Mouse (Mus musculus) MEL (cell line): ENCODE measurements around the gene Xrcc1. TPM values are rescaled to one million over a fixed set of nuclear protein-coding genes. Genes with fewer than 3 reads are reported as not detected.

ENCODE experiments used
- DNase-seq: peaks from one replicate; pipeline ENCODE4 v3.0.0; 2011; ENCODE audit warnings: low read depth, low spot score
- H3K27ac ChIP-seq: 2 replicates; pipeline ENCODE4 v1.5.1; 2012; ENCODE audit warnings: low read depth, mild to moderate bottlenecking, control low read depth, low read length, moderate library complexity; ENCODE audit not compliant: control insufficient read depth
- H3K27me3 ChIP-seq, 2 experiments: fragments of 150-350 bp in 1 of 2; sonication (generic) in 1 of 2; 2 replicates each; pipeline ENCODE4 v1.6.1; 2012; ENCODE audit warnings: low read length in 2 of 2, mild to moderate bottlenecking in 2 of 2, improper control_type of control experiment in 1 of 2, moderate library complexity in 1 of 2; ENCODE audit not compliant: insufficient read depth in 2 of 2, control insufficient read depth in 1 of 2
- H3K36me3 ChIP-seq, 2 experiments: 2 replicates each; pipeline ENCODE4 v1.6.1; 2012 to 2014; ENCODE audit warnings: low read length in 2 of 2, improper control_type of control experiment in 1 of 2, inconsistent platforms in 1 of 2, mild to moderate bottlenecking in 1 of 2; ENCODE audit not compliant: insufficient read depth in 2 of 2, control insufficient read depth in 1 of 2
- H3K4me1 ChIP-seq, 2 experiments: fragments of 150-350 bp in 1 of 2; sonication (generic) in 1 of 2; 2 replicates each; pipeline ENCODE4 v1.6.1; 2012; ENCODE audit warnings: low read length in 2 of 2, improper control_type of control experiment in 1 of 2, mild to moderate bottlenecking in 1 of 2; ENCODE audit not compliant: insufficient read depth in 2 of 2, control insufficient read depth in 1 of 2
- H3K4me3 ChIP-seq, 2 experiments: fragments of 150-350 bp in 1 of 2; sonication (generic) in 1 of 2; 2 replicates each; pipeline ENCODE4 v1.5.1; 2012; ENCODE audit warnings: low read depth in 2 of 2, low read length in 2 of 2, mild to moderate bottlenecking in 2 of 2, moderate library complexity in 2 of 2, control low read depth in 1 of 2, improper control_type of control experiment in 1 of 2; ENCODE audit not compliant: control insufficient read depth in 1 of 2, insufficient read depth in 1 of 2
- H3K79me2 ChIP-seq: 2 replicates; pipeline ENCODE4 v1.6.1; 2012; ENCODE audit warnings: mild to moderate bottlenecking, low read length, moderate library complexity; ENCODE audit not compliant: control insufficient read depth, poor library complexity, insufficient read depth
- H3K9ac ChIP-seq: 2 replicates; pipeline ENCODE4 v1.6.1; 2012; ENCODE audit warnings: low read depth, mild to moderate bottlenecking, control low read depth, low read length, moderate library complexity; ENCODE audit not compliant: control insufficient read depth, poor library complexity, severe bottlenecking
- H3K9me3 ChIP-seq: fragments of 150-350 bp; sonication (generic); replicated peaks from 2 replicates; pipeline ENCODE4 v1.6.1; 2012; ENCODE audit warnings: mild to moderate bottlenecking, low read length, improper control_type of control experiment, moderate library complexity; ENCODE audit not compliant: insufficient read depth
- BHLHE40 ChIP-seq: IDR thresholded peaks from 2 replicates; pipeline ENCODE4 v1.6.1; 2012; ENCODE audit warnings: low read depth, mild to moderate bottlenecking, inconsistent platforms, low read length, improper control_type of control experiment, borderline replicate concordance
- CHD1 ChIP-seq: IDR thresholded peaks from 2 replicates; pipeline ENCODE4 v1.6.1; 2012; ENCODE audit warnings: low read depth, mild to moderate bottlenecking, inconsistent platforms, low read length, improper control_type of control experiment
- CHD2 ChIP-seq: IDR thresholded peaks from 2 replicates; pipeline ENCODE4 v1.6.1; 2011; ENCODE audit warnings: low read length, improper control_type of control experiment
- ELF1 ChIP-seq: IDR thresholded peaks from 2 replicates; pipeline ENCODE4 v1.6.1; 2014; ENCODE audit warnings: low read depth, mild to moderate bottlenecking, inconsistent platforms, low read length, improper control_type of control experiment, moderate library complexity
- EP300 ChIP-seq, 2 experiments: IDR thresholded peaks; 2 replicates each; pipeline ENCODE4 v1.6.1; 2011; ENCODE audit warnings: improper control_type of control experiment in 2 of 2, low read length in 2 of 2, low read depth in 1 of 2, mild to moderate bottlenecking in 1 of 2
- JUND ChIP-seq: IDR thresholded peaks from 2 replicates; pipeline ENCODE4 v1.6.1; 2011; ENCODE audit warnings: low read depth, mild to moderate bottlenecking, improper control_type of control experiment, low read length
- KAT2A ChIP-seq: conservative IDR thresholded peaks from 2 replicates; pipeline ENCODE4 v1.6.1; 2012; ENCODE audit warnings: low read depth, low read length, improper control_type of control experiment, inconsistent platforms
- MAFK ChIP-seq: IDR thresholded peaks from 2 replicates; pipeline ENCODE4 v1.6.1; 2011; ENCODE audit warnings: low read depth, mild to moderate bottlenecking, low read length, improper control_type of control experiment, borderline replicate concordance
- MAZ ChIP-seq: IDR thresholded peaks from 2 replicates; pipeline ENCODE4 v1.6.1; 2012; ENCODE audit warnings: low read depth, mild to moderate bottlenecking, inconsistent platforms, low read length, improper control_type of control experiment
- MEF2A ChIP-seq: IDR thresholded peaks from 2 replicates; pipeline ENCODE4 v1.6.1; 2014; ENCODE audit warnings: low read depth, mild to moderate bottlenecking, inconsistent platforms, low read length, improper control_type of control experiment; ENCODE audit not compliant: poor library complexity, insufficient replicate concordance, severe bottlenecking; ENCODE audit errors: extremely low read depth
- MXI1 ChIP-seq: IDR thresholded peaks from 2 replicates; pipeline ENCODE4 v1.6.1; 2011; ENCODE audit warnings: mild to moderate bottlenecking, low read depth, low read length, improper control_type of control experiment
- MYB ChIP-seq: IDR thresholded peaks from 2 replicates; pipeline ENCODE4 v1.6.1; 2011; ENCODE audit warnings: mild to moderate bottlenecking, low read depth, low read length, improper control_type of control experiment
- MYC ChIP-seq: IDR thresholded peaks from 2 replicates; pipeline ENCODE4 v1.6.1; 2011; ENCODE audit warnings: low read depth, mild to moderate bottlenecking, low read length, improper control_type of control experiment, moderate library complexity
- NELFE ChIP-seq: IDR thresholded peaks from 2 replicates; pipeline ENCODE4 v1.6.1; 2011; ENCODE audit warnings: low read depth, low read length, improper control_type of control experiment
- POLR2AphosphoS2 ChIP-seq: IDR thresholded peaks from 2 replicates; pipeline ENCODE4 v1.6.1; 2011; ENCODE audit warnings: low read length, improper control_type of control experiment
- POLR2AphosphoS5 ChIP-seq: IDR thresholded peaks from 2 replicates; pipeline ENCODE4 v1.6.1; 2012; ENCODE audit warnings: low read depth, borderline replicate concordance, mild to moderate bottlenecking, inconsistent platforms, low read length, moderate library complexity, mixed read lengths
- RCOR1 ChIP-seq: IDR thresholded peaks from 2 replicates; pipeline ENCODE4 v1.6.1; 2012; ENCODE audit warnings: low read depth, mild to moderate bottlenecking, inconsistent platforms, low read length, improper control_type of control experiment
- SIN3A ChIP-seq: IDR thresholded peaks from 2 replicates; pipeline ENCODE4 v1.6.1; 2012; ENCODE audit warnings: low read length, improper control_type of control experiment, inconsistent platforms
- SMC3 ChIP-seq: IDR thresholded peaks from 2 replicates; pipeline ENCODE4 v1.6.1; 2011; ENCODE audit warnings: low read depth, low read length, improper control_type of control experiment
- TAL1 ChIP-seq: IDR thresholded peaks from 2 replicates; pipeline ENCODE4 v1.6.1; 2012; ENCODE audit warnings: mild to moderate bottlenecking, inconsistent platforms, low read length, moderate library complexity, mixed read lengths
- TBP ChIP-seq: IDR thresholded peaks from 2 replicates; pipeline ENCODE4 v1.8.0; 2011; ENCODE audit warnings: low read depth, low read length, improper control_type of control experiment
- TCF12 ChIP-seq: IDR thresholded peaks from 2 replicates; pipeline ENCODE4 v1.6.1; 2014; ENCODE audit warnings: low read depth, mild to moderate bottlenecking, inconsistent platforms, low read length, improper control_type of control experiment, moderate library complexity
- UBTF ChIP-seq: IDR thresholded peaks from 2 replicates; pipeline ENCODE4 v1.6.1; 2012; ENCODE audit warnings: low read depth, mild to moderate bottlenecking, inconsistent platforms, low read length, improper control_type of control experiment, moderate library complexity, borderline replicate concordance; ENCODE audit not compliant: insufficient read depth
- USF1 ChIP-seq: IDR thresholded peaks from 2 replicates; pipeline ENCODE4 v1.6.1; 2014; ENCODE audit warnings: low read depth, mild to moderate bottlenecking, inconsistent platforms, low read length, improper control_type of control experiment, moderate library complexity
- USF2 ChIP-seq, 2 experiments: IDR thresholded peaks; 2 replicates each; pipeline ENCODE4 v1.6.1; 2011 to 2012; ENCODE audit warnings: improper control_type of control experiment in 2 of 2, low read length in 2 of 2, borderline replicate concordance in 1 of 2, inconsistent platforms in 1 of 2, low read depth in 1 of 2, mild to moderate bottlenecking in 1 of 2; ENCODE audit not compliant: insufficient read depth in 1 of 2
- ZC3H11A ChIP-seq: IDR thresholded peaks from 2 replicates; pipeline ENCODE4 v1.6.1; 2012; ENCODE audit warnings: low read depth, mild to moderate bottlenecking, inconsistent platforms, low read length, improper control_type of control experiment
- ZKSCAN1 ChIP-seq: IDR thresholded peaks from 2 replicates; pipeline ENCODE4 v1.6.1; 2012; ENCODE audit warnings: low read depth, mild to moderate bottlenecking, inconsistent platforms, low read length, improper control_type of control experiment, moderate library complexity
- ZMIZ1 ChIP-seq: IDR thresholded peaks from 2 replicates; pipeline ENCODE4 v1.6.1; 2012; ENCODE audit warnings: low read depth, mild to moderate bottlenecking, inconsistent platforms, low read length, improper control_type of control experiment, moderate library complexity
- polyA plus RNA-seq, 2 experiments: library from polyadenylated mRNA; stranded (reverse) in 1 of 2; unstranded in 1 of 2; fragments of >175 nt in 1 of 2; fragments of >200 nt in 1 of 2; gene quantifications; 2 replicates each; pipeline versions ENCODE4 v1.2.1 to v1.2.4; 2012; ENCODE audit warnings: low replicate concordance in 2 of 2, low read depth in 1 of 2; ENCODE audit not compliant: insufficient read length in 2 of 2, insufficient read depth in 1 of 2, missing spikeins in 1 of 2
- total RNA-seq: library from RNA; depleted of rRNA; stranded (reverse); fragments of 300-350 nt; gene quantifications from 2 replicates; pipeline ENCODE4 v1.2.3, GENCODE M21; 2012

The Xrcc1 gene
- total and polyA plus RNA-seq, 3 experiments = 97.4 to 574 (median 101) TPM

- TF ChIP-seq TBP = peak; percentile 47; the same call in 1 of the 2 replicates
- TF ChIP-seq USF1 = no peak
- TF ChIP-seq POLR2AphosphoS5 = no peak
- TF ChIP-seq POLR2AphosphoS2 = peak; percentile 48; the same call in 1 of the 2 replicates
- no peak for TF ChIP-seq CHD1
- TF ChIP-seq MXI1 = peak; percentile 69; the same call in 1 of the 2 replicates
- TF ChIP-seq MYB = peak; percentile 59; the same call in 1 of the 2 replicates
- no peak for TF ChIP-seq UBTF
- peak; percentile 88 for TF ChIP-seq SIN3A
- TF ChIP-seq BHLHE40 = peak; percentile 73
- TF ChIP-seq CHD2 = no peak
- TF ChIP-seq USF2 (IDR thresholded peaks at IDR 0.05; ENCODE audit: borderline replicate concordance in 1 of 2, insufficient read depth in 1 of 2, low read depth in 1 of 2, low read length in 2 of 2) = no peak
- TF ChIP-seq ZKSCAN1 = no peak
- no peak for TF ChIP-seq MEF2A
- TF ChIP-seq MYC = peak; percentile 62; the same call in 1 of the 2 replicates
- TF ChIP-seq MAZ = no peak
- TF ChIP-seq NELFE = no peak
- TF ChIP-seq ELF1 = no peak
- peak; percentile 46; the same call in 1 of the 2 replicates for TF ChIP-seq KAT2A
Measured at GRCm38 (mm10) chr7:24528861-24529260, 17.2 kb upstream of the Xrcc1 start (continued).

GRCm38 (mm10) chr7:24529580-24529979, 16.5 kb upstream of the Xrcc1 start:
- Histone ChIP-seq H3K36me3 (peaks cover 0 to 14% of the 10 kb centered on the region in 2 experiments; a peak in 2 of 4 replicates), H3K4me3 (peak overlapping the region; percentile 63 to 78), H3K9ac (peak overlapping the region; percentile 80), H3K79me2 (peaks cover 4% of the 10 kb centered on the region; the same call in 1 of the 2 replicates), H3K27me3 (peaks cover 0 to 2% of the 10 kb centered on the region in 2 experiments; a peak in 1 of 4 replicates), H3K27ac (peak overlapping the region; percentile 85), H3K9me3 (no peaks in the 10 kb centered on the region), H3K4me1 (peaks cover 2 to 26% of the 10 kb centered on the region in 2 experiments)
- TF ChIP-seq MAFK (no peak), USF2 (IDR thresholded peaks at IDR 0.05; ENCODE audit: borderline replicate concordance in 1 of 2, insufficient read depth in 1 of 2, low read depth in 1 of 2, low read length in 2 of 2) (no peak), ZMIZ1 (no peak), MEF2A (no peak), TAL1 (no peak), UBTF (no peak), CHD1 (no peak), ZC3H11A (no peak), JUND (no peak), SMC3 (no peak), TCF12 (no peak), RCOR1 (no peak), EP300 (IDR thresholded peaks at IDR 0.05; ENCODE audit: low read depth in 1 of 2, low read length in 2 of 2) (no peak), KAT2A (no peak)
- DNase-seq = no peak
